In genomic region chr4:75277467-75278196, GRCm38 (mm10) we compare ENCODE assay signal across 8 mouse cellular contexts. TPM values are rescaled to one million over a fixed set of nuclear protein-coding genes. Genes with fewer than 3 reads are reported as not detected.
DNase-seq lines count a peak whose midpoint lies in the region; ATAC-seq and TF ChIP-seq lines count a peak whose summit lies in the region.

No protein-coding gene starts in this region.

- peak overlapping the region; percentile 60; the same call in 1 of the 2 replicates for H3K27ac ChIP-seq in lung, embryonic 14.5 days (ENCODE audit: low read depth)
- no peak overlapping the region for H3K27ac ChIP-seq in brown adipose tissue, adult 24 weeks (replicated peaks; ENCODE audit: low read depth, low read length)
- 0 out of 2 replicates have a peak overlapping the region, but pooled peaks have one; percentile 27 for H3K27ac ChIP-seq in forebrain, embryonic 14.5 days (ENCODE audit: low read depth, low read length)
- H3K27ac ChIP-seq in liver, embryonic 14.5 days: no peak overlapping the region; the same call in 1 of the 2 replicates

- no peak for TF ChIP-seq EP300 in liver, embryonic 14.5 days (IDR thresholded peaks at IDR 0.05; ENCODE audit: low read depth)

- H3K4me3 ChIP-seq in lung, embryonic 14.5 days (ENCODE audit: low read depth, low read length): peak overlapping the region; percentile 76
- peak overlapping the region; percentile 82 for H3K4me3 ChIP-seq in brown adipose tissue, adult 24 weeks (ENCODE audit: insufficient read depth, low read depth, low read length)
- H3K4me3 ChIP-seq in forebrain, embryonic 14.5 days (ENCODE audit: low read depth, low read length): peak overlapping the region; percentile 80
- H3K4me3 ChIP-seq in liver, embryonic 14.5 days (ENCODE audit: insufficient read depth in 1 of 2, low read depth in 2 of 2, low read length in 2 of 2): peak overlapping the region; percentile 94

- DNase-seq in lung, embryonic 14.5 days: peak; percentile 13
- no peak for DNase-seq in lung, postnatal 10 days
- DNase-seq in forebrain, embryonic 14.5 days (ENCODE audit: low spot score): no peak
- DNase-seq in liver, embryonic 14.5 days (ENCODE audit: low read depth in 3 of 3, low spot score in 3 of 3): peak in 1 of 3 experiments; percentile 10
- peak; percentile 12 for DNase-seq in thymus, postnatal 4 days
- no peak for DNase-seq in frontal cortex, postnatal 25 days (ENCODE audit: low spot score in 2 of 2)
- DNase-seq in urinary bladder, postnatal 14 days (ENCODE audit: low spot score): no peak

- ATAC-seq in lung, embryonic 14.5 days (ENCODE audit: insufficient read depth): peak; percentile 92
- peak; percentile 90 for ATAC-seq in forebrain, embryonic 14.5 days
- peak; percentile 82 for ATAC-seq in liver, embryonic 14.5 days (ENCODE audit: insufficient read depth)

- no peaks in the 10 kb centered on the region for H3K27me3 ChIP-seq in lung, embryonic 14.5 days (ENCODE audit: insufficient read depth, low read length)
- H3K27me3 ChIP-seq in forebrain, embryonic 14.5 days (replicated peaks; ENCODE audit: control insufficient read depth, insufficient read depth, low read length): no peaks in the 10 kb centered on the region
- H3K27me3 ChIP-seq in liver, embryonic 14.5 days (ENCODE audit: control insufficient read depth, insufficient read depth, low read length): no peaks in the 10 kb centered on the region

- H3K4me1 ChIP-seq in lung, embryonic 14.5 days (ENCODE audit: insufficient read depth): no peaks in the 10 kb centered on the region
- no peaks in the 10 kb centered on the region for H3K4me1 ChIP-seq in brown adipose tissue, adult 24 weeks (ENCODE audit: control insufficient read depth, insufficient read depth, insufficient read length, low read length)
- peaks cover 3% of the 10 kb centered on the region; the same call in 1 of the 2 replicates for H3K4me1 ChIP-seq in forebrain, embryonic 14.5 days (ENCODE audit: control insufficient read depth, insufficient read depth, low read length)
- peaks cover 2 to 7% of the 10 kb centered on the region in 2 experiments; a peak in 3 of 4 replicates for H3K4me1 ChIP-seq in liver, embryonic 14.5 days (replicated peaks; ENCODE audit: control insufficient read depth in 2 of 2, insufficient read depth in 2 of 2, low read length in 1 of 2)

- peaks cover 8% of the 10 kb centered on the region; the same call in 1 of the 2 replicates for H3K36me3 ChIP-seq in lung, embryonic 14.5 days (ENCODE audit: insufficient read depth)
- H3K36me3 ChIP-seq in forebrain, embryonic 14.5 days (ENCODE audit: control insufficient read depth, insufficient read depth, low read length): no peaks in the 10 kb centered on the region; the same call in 1 of the 2 replicates
- H3K36me3 ChIP-seq in liver, embryonic 14.5 days (replicated peaks; ENCODE audit: control insufficient read depth, insufficient read depth, low read depth): no peaks in the 10 kb centered on the region

- H3K4me2 ChIP-seq in lung, embryonic 14.5 days: peak overlapping the region; percentile 73
- peak overlapping the region; percentile 67 for H3K4me2 ChIP-seq in forebrain, embryonic 14.5 days (ENCODE audit: low read length)
- peak overlapping the region; percentile 84 for H3K4me2 ChIP-seq in liver, embryonic 14.5 days (ENCODE audit: low read depth)

- peaks cover 2% of the 10 kb centered on the region; the same call in 1 of the 2 replicates for H3K9me3 ChIP-seq in lung, embryonic 14.5 days (ENCODE audit: low read depth, low read length)
- no peaks in the 10 kb centered on the region for H3K9me3 ChIP-seq in forebrain, embryonic 14.5 days (replicated peaks; ENCODE audit: control insufficient read depth, low read length)
- H3K9me3 ChIP-seq in liver, embryonic 14.5 days (ENCODE audit: control insufficient read depth, low read length): no peaks in the 10 kb centered on the region

- WGBS in lung, embryonic 14.5 days: 4% methylated on average over 30 of the region's 30 CpGs
- 8% methylated on average over 30 of the region's 30 CpGs for WGBS in forebrain, embryonic 14.5 days
- WGBS in liver, embryonic 14.5 days (ENCODE audit: insufficient replicate concordance): 3% methylated on average over 30 of the region's 30 CpGs

- H3K9ac ChIP-seq in lung, embryonic 14.5 days: peak overlapping the region; percentile 91
- peak overlapping the region; percentile 89 for H3K9ac ChIP-seq in forebrain, embryonic 14.5 days (ENCODE audit: low read length)
- peak overlapping the region; percentile 96 for H3K9ac ChIP-seq in liver, embryonic 14.5 days (replicated peaks)

- TF ChIP-seq CTCF in lung, embryonic 14.5 days (IDR thresholded peaks at IDR 0.05; ENCODE audit: low read depth): no peak
- no peak for TF ChIP-seq CTCF in liver, embryonic 14.5 days (IDR thresholded peaks at IDR 0.05; ENCODE audit: low read depth)

RNA-seq across cellular contexts. Expression of gene Dmac1, which starts 0.5 kb away (rescaled TPM):
- 124 and 125 TPM in 2 replicates for polyA plus RNA-seq in lung, embryonic 14.5 days (2014; fragmentation: Nextera tagmentation; extraction: Ambion mirVana)
- 85.0 and 96.9 TPM in 2 replicates for polyA plus RNA-seq in brown adipose tissue, adult 24 weeks (2012; ENCODE audit: insufficient read depth, insufficient read length, missing spikeins)
- 115 and 126 TPM in 2 replicates for polyA plus RNA-seq in forebrain, embryonic 14.5 days (2014; fragmentation: Nextera tagmentation; extraction: Ambion mirVana)
- 29.1 and 36.2 TPM in 2 replicates for polyA plus RNA-seq in liver, embryonic 14.5 days (2012; rRNA removed)
- polyA plus RNA-seq in liver, embryonic 14.5 days (2014; fragmentation: Nextera tagmentation; extraction: Ambion mirVana): 54.3 and 56.9 TPM in 2 replicates

Comparison
In these comparisons a context has a peak if more than half of its experiments do, and no peak if none do; other contexts are left out.
1. DNase-seq: peak in lung, embryonic 14.5 days (single experiment) and thymus, postnatal 4 days (single experiment); none in lung, postnatal 10 days (single experiment), forebrain, embryonic 14.5 days (single experiment), frontal cortex, postnatal 25 days (0 of 2) and urinary bladder, postnatal 14 days (single experiment).
2. H3K27ac ChIP-seq: peak in lung, embryonic 14.5 days (single experiment) and forebrain, embryonic 14.5 days (single experiment); none in brown adipose tissue, adult 24 weeks (single experiment) and liver, embryonic 14.5 days (single experiment).
3. Peak in every context shown above with its lines, with median percentiles within 50 percentile points of each other: ATAC-seq, H3K4me2 ChIP-seq, H3K4me3 ChIP-seq and H3K9ac ChIP-seq.